Mouse (Mus musculus) liver, embryonic 14.5 days (tissue): ENCODE data around the gene Il12a. TPM values are rescaled to one million over a fixed set of nuclear protein-coding genes. Genes with fewer than 3 reads are reported as not detected.
A peak's percentile ranks its signal among the peaks of the same experiment; 100 is the strongest.
"Not testable (repeated sequence)": the region's sequence is repeated elsewhere in the genome, so short reads cannot be mapped to it uniquely, and the experiment has no call there.

Experiments used
- ATAC-seq: fragments of 200-750 bp; cut with Nextera tagmentation; 2 replicates; pipeline ENCODE4 v1.8.0; 2017; ENCODE audit warnings: moderate number of reproducible peaks, mild to moderate bottlenecking, moderate library complexity; ENCODE audit not compliant: insufficient read depth
- DNase-seq, 3 experiments: peaks; one replicate each; pipeline ENCODE4 v3.0.0-alpha.2; 2012 to 2013; ENCODE audit warnings: low read depth in 3 of 3, low spot score in 3 of 3
- H3K27ac ChIP-seq: fragments of 300-500 bp; sonication (generic); 2 replicates; pipeline ENCODE4 v1.5.1; 2014; ENCODE audit warnings: moderate library complexity, mild to moderate bottlenecking, control low read depth, inconsistent platforms
- H3K27me3 ChIP-seq: fragments of 300-500 bp; sonication (generic); 2 replicates; pipeline ENCODE4 v1.6.1; 2014; ENCODE audit warnings: mild to moderate bottlenecking, low read length, moderate library complexity; ENCODE audit not compliant: control insufficient read depth, insufficient read depth
- H3K36me3 ChIP-seq: fragments of 300-500 bp; sonication (generic); replicated peaks from 2 replicates; pipeline ENCODE4 v1.6.1; 2014; ENCODE audit warnings: low read depth; ENCODE audit not compliant: control insufficient read depth, insufficient read depth
- H3K4me1 ChIP-seq, 2 experiments: fragments of 200-500 bp in 1 of 2; fragments of 300-500 bp in 1 of 2; sonication (generic) in 1 of 2; replicated peaks; 2 replicates each; pipeline ENCODE4 v1.6.1; 2012 to 2014; ENCODE audit warnings: antibody characterized with exemption in 1 of 2, inconsistent platforms in 1 of 2, low read length in 1 of 2; ENCODE audit not compliant: control insufficient read depth in 2 of 2, insufficient read depth in 2 of 2
- H3K4me2 ChIP-seq: fragments of 300-500 bp; sonication (generic); 2 replicates; pipeline ENCODE4 v1.6.1; 2014; ENCODE audit warnings: low read depth, mild to moderate bottlenecking, control low read depth, moderate library complexity
- H3K4me3 ChIP-seq, 2 experiments: fragments of 200-500 bp in 1 of 2; fragments of 300-500 bp in 1 of 2; sonication (generic) in 1 of 2; 2 replicates each; pipeline ENCODE4 v1.5.1; 2012 to 2014; ENCODE audit warnings: low read depth in 2 of 2, low read length in 2 of 2, mild to moderate bottlenecking in 2 of 2, control low read depth in 1 of 2, inconsistent platforms in 1 of 2, moderate library complexity in 1 of 2; ENCODE audit not compliant: insufficient read depth in 1 of 2
- H3K9ac ChIP-seq: fragments of 300-500 bp; sonication (generic); replicated peaks from 2 replicates; pipeline ENCODE4 v1.6.1; 2014; ENCODE audit warnings: mild to moderate bottlenecking, control low read depth, moderate library complexity
- H3K9me3 ChIP-seq: fragments of 300-500 bp; sonication (generic); 2 replicates; pipeline ENCODE4 v1.6.1; 2016; ENCODE audit warnings: low read length, mixed read lengths; ENCODE audit not compliant: control insufficient read depth
- CTCF ChIP-seq: IDR thresholded peaks from 2 replicates; pipeline ENCODE4 v1.5.1; 2016; ENCODE audit warnings: antibody characterized with exemption, low read depth, control low read depth
- EP300 ChIP-seq: IDR thresholded peaks from 2 replicates; pipeline ENCODE4 v1.6.1; 2016; ENCODE audit warnings: antibody characterized with exemption, low read depth
- WGBS: fragments of 180-500 bp; shearing (Covaris S2); extraction: QIAGEN DNeasy Blood & Tissue Kit; methylation state at CpG from one replicate; pipeline ENCODE4 v1.1.7; 2014; ENCODE audit not compliant: insufficient replicate concordance; 5-methylcytosine and 5-hydroxymethylcytosine counted together
- polyA plus RNA-seq, 2 experiments: library from polyadenylated mRNA; depleted of rRNA in 1 of 2; stranded (reverse) in 1 of 2; unstranded in 1 of 2; fragments of >200 nt; fragmentation: Nextera tagmentation in 1 of 2; extraction: Ambion mirVana in 1 of 2; gene quantifications; 2 replicates each; pipeline versions ENCODE4 v1.2.1 to v1.2.3; 2012 to 2014

The Il12a gene
- polyA plus RNA-seq, 2 experiments: 1.8 to 2.3 TPM

- 70% methylated on average over 5 of the region's 5 CpGs for WGBS
- ATAC-seq: no peak
These were observed 21.1 kb downstream of the Il12a start for GRCm38 (mm10) chr3:68711510-68711909.

GRCm38 (mm10) chr3:68713550-68713949 is 23.1 kb downstream of the Il12a start:
- no peak overlapping the region for H3K27ac ChIP-seq
- no peak overlapping the region for H3K9ac ChIP-seq
- no peak for ATAC-seq
- 6% methylated on average over 7 of the region's 7 CpGs for WGBS
- H3K4me2 ChIP-seq: peak overlapping the region; percentile 43
- TF ChIP-seq CTCF (peak; percentile 76), EP300 (no peak)
- H3K36me3 ChIP-seq: no peaks in the 10 kb centered on the region
- no peaks in the 10 kb centered on the region for H3K9me3 ChIP-seq
- H3K4me3 ChIP-seq: peak overlapping the region in 1 of 2 experiments; percentile 54; a peak in 2 of 4 replicates
- no peaks in the 10 kb centered on the region for H3K27me3 ChIP-seq
- DNase-seq: peak in 1 of 3 experiments; percentile 19
- H3K4me1 ChIP-seq: 0 out of 4 replicates have a peak, but pooled peaks cover 0 to 3% of the 10 kb centered on the region in 2 experiments

More at GRCm38 (mm10) chr3:68711510-68711909, 21.1 kb downstream of the Il12a start:
- no peak for TF ChIP-seq EP300
- no peak for TF ChIP-seq CTCF
- 0 out of 4 replicates have a peak, but pooled peaks cover 0 to 3% of the 10 kb centered on the region in 2 experiments for H3K4me1 ChIP-seq
- H3K4me3 ChIP-seq: no peak overlapping the region
- DNase-seq: no peak
- H3K27me3 ChIP-seq: no peaks in the 10 kb centered on the region
- no peak overlapping the region for H3K4me2 ChIP-seq
- H3K9me3 ChIP-seq: no peaks in the 10 kb centered on the region
- H3K36me3 ChIP-seq: no peaks in the 10 kb centered on the region
- H3K9ac ChIP-seq: no peak overlapping the region
- no peak overlapping the region for H3K27ac ChIP-seq

- not testable (repeated sequence) for H3K9ac ChIP-seq, H3K4me2 ChIP-seq, H3K27me3 ChIP-seq, H3K9me3 ChIP-seq, H3K36me3 ChIP-seq, ATAC-seq, H3K4me3 ChIP-seq, H3K27ac ChIP-seq, H3K4me1 ChIP-seq
- DNase-seq: peak in 1 of 3 experiments; percentile 22
- TF ChIP-seq CTCF: peak; percentile 64
- 19% methylated on average over 5 of the region's 5 CpGs for WGBS
These were observed 26.9 kb downstream of the Il12a start for GRCm38 (mm10) chr3:68717346-68717745.

GRCm38 (mm10) chr3:68719229-68719819 is 28.9 kb downstream of the Il12a start:
- H3K27ac ChIP-seq: no peak overlapping the region

GRCm38 (mm10) chr3:68720258-68720657 is 29.8 kb downstream of the Il12a start:
- H3K27ac ChIP-seq: no peak overlapping the region
- no peak overlapping the region for H3K4me3 ChIP-seq
- WGBS: 46% methylated on average over 13 of the region's 13 CpGs
- DNase-seq (no peak), ATAC-seq (no peak)
- H3K9ac ChIP-seq: no peak overlapping the region
- no peaks in the 10 kb centered on the region for H3K27me3 ChIP-seq
- H3K4me2 ChIP-seq: no peak overlapping the region
- no peaks in the 10 kb centered on the region for H3K36me3 ChIP-seq
- no peaks in the 10 kb centered on the region for H3K9me3 ChIP-seq
- H3K4me1 ChIP-seq: no peaks in the 10 kb centered on the region
- TF ChIP-seq EP300 (no peak), CTCF (peak; percentile 71)

More at GRCm38 (mm10) chr3:68719229-68719819, 28.9 kb downstream of the Il12a start:
- no peak for TF ChIP-seq EP300
- no peak for TF ChIP-seq CTCF
- Histone ChIP-seq H3K4me1 (no peaks in the 10 kb centered on the region), H3K4me3 (no peak overlapping the region), H3K36me3 (no peaks in the 10 kb centered on the region), H3K27me3 (no peaks in the 10 kb centered on the region), H3K9ac (no peak overlapping the region), H3K4me2 (no peak overlapping the region), H3K9me3 (no peaks in the 10 kb centered on the region)
- no peak for DNase-seq
- WGBS: 64% methylated on average over 8 of the region's 8 CpGs
- ATAC-seq: no peak
